Mouse (Mus musculus) retina, adult 2 months (tissue): ENCODE measurements around the gene Myo1c.

ENCODE experiments used
- DNase-seq: peaks from one replicate; pipeline ENCODE4 v3.0.0-alpha.2; 2012; ENCODE audit warnings: low read depth, low spot score

The Myo1c gene

GRCm38 (mm10) chr11:75715556-75715955 lies 65.3 kb downstream of the Myo1c start:
- no peak for DNase-seq

DNA sequence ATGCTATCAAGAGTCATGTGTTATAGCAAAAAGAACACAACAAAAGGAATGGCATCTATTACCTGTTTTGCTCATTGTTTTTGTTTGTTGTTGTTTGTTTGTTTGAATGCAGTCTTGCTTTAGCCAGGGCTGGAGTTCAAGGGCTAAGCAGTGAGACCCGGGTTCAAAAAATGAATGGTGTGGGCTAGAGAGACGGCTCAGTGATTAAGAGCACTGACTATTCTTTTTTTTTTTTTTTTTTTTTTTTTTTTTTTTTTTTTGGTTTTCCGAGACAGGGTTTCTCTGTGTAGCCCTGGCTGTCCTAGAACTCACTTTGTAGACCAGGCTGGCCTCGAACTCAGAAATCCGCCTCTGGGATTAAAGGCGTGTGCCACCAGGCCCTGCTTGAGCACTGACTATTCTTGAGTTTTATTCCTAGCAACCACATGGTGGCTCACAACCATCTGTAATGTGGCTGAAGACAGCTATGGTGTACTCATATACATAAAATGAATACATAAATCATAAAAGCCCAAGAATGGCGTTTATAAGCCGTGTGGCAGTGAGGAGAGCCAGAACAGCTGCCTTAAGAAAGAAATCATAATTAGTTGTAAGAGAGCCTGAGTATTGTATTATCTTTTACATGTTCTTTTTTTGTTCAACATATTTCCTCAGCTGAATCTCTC lies 66.5 kb downstream of the Myo1c start:
- DNase-seq = no peak

- no peak for DNase-seq
Observed at GRCm38 (mm10) chr11:75722339-75722738, 72.0 kb downstream of the Myo1c start.
